Mouse (Mus musculus): ENCODE measurements around the gene Hic2.

DNA sequence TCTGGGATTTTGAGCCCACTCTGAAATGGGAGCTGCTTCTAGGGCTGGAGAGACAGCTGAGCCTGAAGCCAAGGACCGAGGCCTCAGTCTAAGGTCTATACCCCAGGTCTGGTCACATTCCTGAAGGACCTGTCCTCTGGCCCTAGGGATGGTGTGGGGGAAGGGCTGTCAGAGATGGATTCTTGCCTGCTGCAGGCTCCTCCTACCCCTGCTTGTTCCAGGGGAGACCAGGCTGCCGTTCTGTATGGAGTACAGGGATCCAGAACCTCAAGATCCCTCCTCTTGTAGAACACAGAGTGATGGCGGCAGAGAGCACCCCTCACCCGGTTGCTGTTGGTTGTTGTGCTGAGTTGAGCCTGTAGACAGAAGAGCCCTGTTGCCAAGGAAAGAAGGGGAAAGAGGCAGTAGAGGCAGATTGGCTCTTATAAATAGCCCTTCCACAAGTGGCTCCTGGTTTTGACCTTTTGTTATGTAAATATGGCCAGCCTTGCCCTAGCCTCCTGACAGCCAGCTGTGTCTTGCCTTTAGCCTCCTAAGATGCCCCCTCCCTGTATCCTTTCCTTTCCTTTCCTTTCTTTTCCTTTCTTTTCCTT, 20.7 kb downstream of the Hic2 start:
- TF ChIP-seq CTCF (IDR thresholded peaks at IDR 0.05; ENCODE audit: extremely low read depth, insufficient read length, insufficient replicate concordance, low read depth, low read length) (no peak), POLR2A (IDR thresholded peaks at IDR 0.05; ENCODE audit: low read depth, low read length) (no peak)
